In genomic region chr9:32519101-32520051, GRCm38 (mm10) we compare ENCODE assay signal across 9 mouse cellular contexts. TPM values are rescaled to one million over a fixed set of nuclear protein-coding genes. Genes with fewer than 3 reads are reported as not detected.
DNase-seq lines count a peak whose midpoint lies in the region; ATAC-seq lines count a peak whose summit lies in the region.
"Had no signal": no experiment of that assay in that cellular context is flagged by ENCODE, and none has a peak within 500 bp of the region (broad histone marks: within the 10 kb centered on the region; RNA-seq: fewer than 3 reads in every experiment).

No protein-coding gene starts in this region.

- H3K27me3 ChIP-seq in hindbrain, embryonic 15.5 days = no peaks in the 10 kb centered on the region
- H3K27me3 ChIP-seq in hindbrain, embryonic 13.5 days = no peaks in the 10 kb centered on the region
- H3K27me3 ChIP-seq in intestine, embryonic 14.5 days (replicated peaks; ENCODE audit: control insufficient read depth, insufficient read depth, low read length) = no peaks in the 10 kb centered on the region
- H3K27me3 ChIP-seq in liver, embryonic 15.5 days = no peaks in the 10 kb centered on the region
- no peaks in the 10 kb centered on the region for H3K27me3 ChIP-seq in forebrain, embryonic 11.5 days (ENCODE audit: control insufficient read depth, insufficient read depth, low read length)

- no peaks in the 10 kb centered on the region for H3K9me3 ChIP-seq in hindbrain, embryonic 15.5 days
- no peaks in the 10 kb centered on the region for H3K9me3 ChIP-seq in hindbrain, embryonic 13.5 days
- H3K9me3 ChIP-seq in intestine, embryonic 14.5 days (ENCODE audit: control insufficient read depth, low read length) = no peaks in the 10 kb centered on the region
- no peaks in the 10 kb centered on the region for H3K9me3 ChIP-seq in liver, embryonic 15.5 days (replicated peaks)
- H3K9me3 ChIP-seq in forebrain, embryonic 11.5 days (ENCODE audit: control insufficient read depth, low read length) = no peaks in the 10 kb centered on the region

- peak; percentile 65 for DNase-seq in intestine, embryonic 14.5 days (ENCODE audit: low spot score)
- no peak for DNase-seq in forebrain, embryonic 11.5 days (ENCODE audit: low spot score)
- no peak for DNase-seq in urinary bladder, adult 2 months (ENCODE audit: low spot score)
- no peak for DNase-seq in cerebellum, adult 11 months
- DNase-seq: cerebellum, adult 9-10 months had no signal

- no peak overlapping the region for H3K9ac ChIP-seq in hindbrain, embryonic 15.5 days
- no peak overlapping the region for H3K9ac ChIP-seq in hindbrain, embryonic 13.5 days
- H3K9ac ChIP-seq in intestine, embryonic 14.5 days (ENCODE audit: low read length) = no peak overlapping the region
- H3K9ac ChIP-seq in liver, embryonic 15.5 days = no peak overlapping the region
- no peak overlapping the region for H3K9ac ChIP-seq in forebrain, embryonic 11.5 days (ENCODE audit: low read length)

- H3K36me3 ChIP-seq in hindbrain, embryonic 15.5 days = no peaks in the 10 kb centered on the region
- H3K36me3 ChIP-seq in hindbrain, embryonic 13.5 days = no peaks in the 10 kb centered on the region
- H3K36me3 ChIP-seq in intestine, embryonic 14.5 days (ENCODE audit: control insufficient read depth, insufficient read depth, low read length) = no peaks in the 10 kb centered on the region
- H3K36me3 ChIP-seq in liver, embryonic 15.5 days (replicated peaks) = no peaks in the 10 kb centered on the region
- H3K36me3 ChIP-seq in forebrain, embryonic 11.5 days (ENCODE audit: control insufficient read depth, insufficient read depth, low read length) = no peaks in the 10 kb centered on the region

- ATAC-seq in hindbrain, embryonic 15.5 days (ENCODE audit: low FRiP score, low read depth) = no peak
- ATAC-seq in hindbrain, embryonic 13.5 days (ENCODE audit: low FRiP score) = no peak
- 0 out of 2 replicates have a peak, but pooled peaks have one; percentile 64 for ATAC-seq in intestine, embryonic 14.5 days (replicated peaks; ENCODE audit: low FRiP score, low TSS enrichment, low read depth)
- ATAC-seq in liver, embryonic 15.5 days (ENCODE audit: insufficient read depth) = peak; percentile 29; the same call in 1 of the 2 replicates
- ATAC-seq in forebrain, embryonic 11.5 days (replicated peaks; ENCODE audit: low FRiP score) = no peak

- H3K27ac ChIP-seq in hindbrain, embryonic 15.5 days (replicated peaks) = 0 out of 2 replicates have a peak overlapping the region, but pooled peaks have one; percentile 15
- no peak overlapping the region for H3K27ac ChIP-seq in hindbrain, embryonic 13.5 days
- H3K27ac ChIP-seq in brown adipose tissue, adult 24 weeks (replicated peaks; ENCODE audit: low read depth, low read length) = peak overlapping the region; percentile 99
- H3K27ac ChIP-seq in intestine, embryonic 14.5 days (ENCODE audit: low read depth) = peak overlapping the region; percentile 80
- peak overlapping the region; percentile 61; the same call in 1 of the 2 replicates for H3K27ac ChIP-seq in liver, embryonic 15.5 days (replicated peaks)
- H3K27ac ChIP-seq in forebrain, embryonic 11.5 days (ENCODE audit: low read depth, low read length) = no peak overlapping the region

- WGBS in hindbrain, embryonic 15.5 days = 69% methylated on average over 22 of the region's 22 CpGs
- WGBS in hindbrain, embryonic 13.5 days = 69% methylated on average over 22 of the region's 22 CpGs
- WGBS in intestine, embryonic 14.5 days = 43% methylated on average over 22 of the region's 22 CpGs
- 19% methylated on average over 22 of the region's 22 CpGs for WGBS in liver, embryonic 15.5 days (ENCODE audit: insufficient replicate concordance)
- WGBS in forebrain, embryonic 11.5 days = 73% methylated on average over 22 of the region's 22 CpGs

- no peak overlapping the region for H3K4me2 ChIP-seq in hindbrain, embryonic 15.5 days
- no peak overlapping the region for H3K4me2 ChIP-seq in hindbrain, embryonic 13.5 days
- H3K4me2 ChIP-seq in intestine, embryonic 14.5 days (ENCODE audit: low read length) = peak overlapping the region; percentile 33
- peak overlapping the region; percentile 41 for H3K4me2 ChIP-seq in liver, embryonic 15.5 days
- H3K4me2 ChIP-seq in forebrain, embryonic 11.5 days (ENCODE audit: low read depth, low read length, severe bottlenecking) = no peak overlapping the region

- no peak overlapping the region for H3K4me3 ChIP-seq in hindbrain, embryonic 15.5 days
- no peak overlapping the region for H3K4me3 ChIP-seq in hindbrain, embryonic 13.5 days
- H3K4me3 ChIP-seq in brown adipose tissue, adult 24 weeks (ENCODE audit: insufficient read depth, low read depth, low read length) = peak overlapping the region; percentile 53
- no peak overlapping the region for H3K4me3 ChIP-seq in intestine, embryonic 14.5 days (ENCODE audit: low read depth, low read length)
- no peak overlapping the region for H3K4me3 ChIP-seq in liver, embryonic 15.5 days (replicated peaks)
- H3K4me3 ChIP-seq in forebrain, embryonic 11.5 days (ENCODE audit: low read depth, low read length) = no peak overlapping the region

- H3K4me1 ChIP-seq in hindbrain, embryonic 15.5 days (replicated peaks) = no peaks in the 10 kb centered on the region
- peaks cover 5% of the 10 kb centered on the region; the same call in 1 of the 2 replicates for H3K4me1 ChIP-seq in hindbrain, embryonic 13.5 days (replicated peaks)
- H3K4me1 ChIP-seq in brown adipose tissue, adult 24 weeks (ENCODE audit: control insufficient read depth, insufficient read depth, insufficient read length, low read length) = peaks cover 35% of the 10 kb centered on the region
- peaks cover 29% of the 10 kb centered on the region for H3K4me1 ChIP-seq in intestine, embryonic 14.5 days (replicated peaks; ENCODE audit: control insufficient read depth, insufficient read depth, low read length)
- peaks cover 64% of the 10 kb centered on the region for H3K4me1 ChIP-seq in liver, embryonic 15.5 days (replicated peaks)
- H3K4me1 ChIP-seq in forebrain, embryonic 11.5 days (replicated peaks; ENCODE audit: control insufficient read depth, insufficient read depth, low read length) = 0 out of 2 replicates have a peak, but pooled peaks cover under 1% of the 10 kb centered on the region

RNA-seq across cellular contexts. Expression of gene Fli1, which starts 23.3 kb away (rescaled TPM):
- 8.7 TPM in 2 replicates for polyA plus RNA-seq in hindbrain, embryonic 15.5 days (2015; fragmentation: Nextera tagmentation; extraction: Ambion mirVana)
- polyA plus RNA-seq in hindbrain, embryonic 13.5 days (2015; fragmentation: Nextera tagmentation; extraction: Ambion mirVana) = 8.7 and 9.3 TPM in 2 replicates
- 11.7 and 19.1 TPM in 2 replicates for polyA plus RNA-seq in brown adipose tissue, adult 24 weeks (2012; ENCODE audit: insufficient read depth, insufficient read length, missing spikeins)
- 14.8 and 15.0 TPM in 2 replicates for polyA plus RNA-seq in intestine, embryonic 14.5 days (2014; fragmentation: Nextera tagmentation; extraction: Ambion mirVana)
- 8.1 and 9.1 TPM in 2 replicates for polyA plus RNA-seq in liver, embryonic 15.5 days (2015; fragmentation: Nextera tagmentation; extraction: Ambion mirVana)
- 14.3 and 14.7 TPM in 2 replicates for polyA plus RNA-seq in forebrain, embryonic 11.5 days (2014; fragmentation: Nextera tagmentation; extraction: Ambion mirVana)
- 6.0 and 7.6 TPM in 2 replicates for polyA plus RNA-seq in urinary bladder, adult 2 months (2012; rRNA removed)

Comparison
In these comparisons a context has a peak if more than half of its experiments do, and no peak if none do; other contexts are left out.
1. H3K27ac ChIP-seq: peak in hindbrain, embryonic 15.5 days (single experiment), brown adipose tissue, adult 24 weeks (single experiment), intestine, embryonic 14.5 days (single experiment) and liver, embryonic 15.5 days (single experiment); none in hindbrain, embryonic 13.5 days (single experiment) and forebrain, embryonic 11.5 days (single experiment).
2. ATAC-seq: peak in intestine, embryonic 14.5 days (single experiment) and liver, embryonic 15.5 days (single experiment); none in hindbrain, embryonic 15.5 days (single experiment), hindbrain, embryonic 13.5 days (single experiment) and forebrain, embryonic 11.5 days (single experiment).
3. H3K4me2 ChIP-seq: peak in intestine, embryonic 14.5 days (single experiment) and liver, embryonic 15.5 days (single experiment); none in hindbrain, embryonic 15.5 days (single experiment), hindbrain, embryonic 13.5 days (single experiment) and forebrain, embryonic 11.5 days (single experiment).